Mouse (Mus musculus) heart, embryonic 15.5 days (tissue): ENCODE results near the gene Tead4. TPM values are rescaled to one million over a fixed set of nuclear protein-coding genes. Genes with fewer than 3 reads are reported as not detected.

Source experiments
- ATAC-seq: fragments of 200-750 bp; cut with Nextera tagmentation; replicated peaks from 2 replicates; pipeline ENCODE4 v1.8.0; 2017; ENCODE audit warnings: low read depth, moderate TSS enrichment; ENCODE audit not compliant: insufficient number of reproducible peaks, insufficient read depth, low FRiP score
- H3K27ac ChIP-seq: fragments of 300-500 bp; sonication (generic); 2 replicates; pipeline ENCODE4 v1.5.1; 2015; ENCODE audit warnings: mild to moderate bottlenecking, inconsistent platforms
- H3K27me3 ChIP-seq: fragments of 300-500 bp; sonication (generic); 2 replicates; pipeline ENCODE4 v1.6.1; 2015; ENCODE audit warnings: inconsistent platforms
- H3K36me3 ChIP-seq: fragments of 300-500 bp; sonication (generic); 2 replicates; pipeline ENCODE4 v1.6.1; 2015; ENCODE audit warnings: mild to moderate bottlenecking, inconsistent platforms
- H3K4me1 ChIP-seq: fragments of 300-500 bp; sonication (generic); replicated peaks from 2 replicates; pipeline ENCODE4 v1.6.1; 2015; ENCODE audit warnings: inconsistent platforms
- H3K4me2 ChIP-seq: fragments of 300-500 bp; sonication (generic); 2 replicates; pipeline ENCODE4 v1.6.1; 2015; ENCODE audit warnings: inconsistent platforms, mild to moderate bottlenecking, moderate library complexity
- H3K4me3 ChIP-seq: fragments of 300-500 bp; sonication (generic); 2 replicates; pipeline ENCODE4 v1.5.1; 2015; ENCODE audit warnings: mild to moderate bottlenecking, inconsistent platforms
- H3K9ac ChIP-seq: fragments of 300-500 bp; sonication (generic); 2 replicates; pipeline ENCODE4 v1.6.1; 2015; ENCODE audit warnings: mild to moderate bottlenecking, inconsistent platforms
- H3K9me3 ChIP-seq: fragments of 300-500 bp; sonication (generic); replicated peaks from 2 replicates; pipeline ENCODE4 v1.6.1; 2016; ENCODE audit warnings: inconsistent platforms
- WGBS: fragments of 180-500 bp; shearing (Covaris S2); methylation state at CpG from one replicate; pipeline ENCODE4 v1.1.7; 2015; ENCODE audit warnings: mixed read lengths; 5-methylcytosine and 5-hydroxymethylcytosine counted together
- polyA plus RNA-seq: library from polyadenylated mRNA; unstranded; fragments of >200 nt; fragmentation: Nextera tagmentation; extraction: Ambion mirVana; gene quantifications from 2 replicates; pipeline ENCODE4 v1.2.1, GENCODE M21; 2015

The Tead4 gene
- polyA plus RNA-seq, 1 experiment from 2014 or later = 2.3 TPM

- Histone ChIP-seq H3K4me2 (no peak overlapping the region), H3K27me3 (no peaks in the 10 kb centered on the region), H3K27ac (no peak overlapping the region), H3K4me3 (no peak overlapping the region), H3K36me3 (no peaks in the 10 kb centered on the region), H3K9ac (no peak overlapping the region), H3K9me3 (no peaks in the 10 kb centered on the region), H3K4me1 (peaks cover 13% of the 10 kb centered on the region)
- WGBS = 86% methylated on average over 6 of the region's 6 CpGs
- ATAC-seq = no peak
These were observed 11.9 kb downstream of the Tead4 start for GRCm38 (mm10) chr6:128288681-128289080.

- H3K4me3 ChIP-seq = peak overlapping the region; percentile 44
- WGBS = 4% methylated on average over 16 of the region's 16 CpGs
- no peaks in the 10 kb centered on the region for H3K36me3 ChIP-seq
- peak overlapping the region; percentile 25; the same call in 1 of the 2 replicates for H3K9ac ChIP-seq
- peak overlapping the region; percentile 71 for H3K4me2 ChIP-seq
- no peak overlapping the region for H3K27ac ChIP-seq
- H3K9me3 ChIP-seq = no peaks in the 10 kb centered on the region
- ATAC-seq = peak; percentile 82
- H3K4me1 ChIP-seq = peaks cover 13% of the 10 kb centered on the region
- H3K27me3 ChIP-seq = no peaks in the 10 kb centered on the region
These were observed 14.7 kb downstream of the Tead4 start for GRCm38 (mm10) chr6:128285792-128286430.

GRCm38 (mm10) chr6:128282126-128282525, 18.5 kb downstream of the Tead4 start:
- Histone ChIP-seq H3K9me3 (no peaks in the 10 kb centered on the region), H3K27ac (no peak overlapping the region), H3K36me3 (no peaks in the 10 kb centered on the region), H3K9ac (no peak overlapping the region), H3K4me2 (no peak overlapping the region), H3K4me3 (no peak overlapping the region), H3K4me1 (peaks cover 13% of the 10 kb centered on the region), H3K27me3 (no peaks in the 10 kb centered on the region)
- ATAC-seq = no peak
- 58% methylated on average over 3 of the region's 3 CpGs for WGBS

- Histone ChIP-seq H3K4me2 (no peak overlapping the region), H3K36me3 (no peaks in the 10 kb centered on the region), H3K27me3 (no peaks in the 10 kb centered on the region), H3K4me1 (peaks cover 6% of the 10 kb centered on the region), H3K9me3 (no peaks in the 10 kb centered on the region), H3K4me3 (no peak overlapping the region), H3K27ac (no peak overlapping the region), H3K9ac (no peak overlapping the region)
- ATAC-seq = no peak
- 51% methylated on average over 14 of the region's 14 CpGs for WGBS
These were observed 20.0 kb downstream of the Tead4 start for GRCm38 (mm10) chr6:128280472-128281145.

- ATAC-seq = no peak
- Histone ChIP-seq H3K4me1 (peaks cover 1% of the 10 kb centered on the region; the same call in 1 of the 2 replicates), H3K27me3 (no peaks in the 10 kb centered on the region), H3K9me3 (no peaks in the 10 kb centered on the region), H3K4me2 (no peak overlapping the region), H3K27ac (no peak overlapping the region), H3K9ac (no peak overlapping the region), H3K4me3 (no peak overlapping the region), H3K36me3 (no peaks in the 10 kb centered on the region)
- WGBS = 45% methylated on average over 5 of the region's 5 CpGs
These were observed 21.0 kb downstream of the Tead4 start for GRCm38 (mm10) chr6:128279608-128280007.

DNA sequence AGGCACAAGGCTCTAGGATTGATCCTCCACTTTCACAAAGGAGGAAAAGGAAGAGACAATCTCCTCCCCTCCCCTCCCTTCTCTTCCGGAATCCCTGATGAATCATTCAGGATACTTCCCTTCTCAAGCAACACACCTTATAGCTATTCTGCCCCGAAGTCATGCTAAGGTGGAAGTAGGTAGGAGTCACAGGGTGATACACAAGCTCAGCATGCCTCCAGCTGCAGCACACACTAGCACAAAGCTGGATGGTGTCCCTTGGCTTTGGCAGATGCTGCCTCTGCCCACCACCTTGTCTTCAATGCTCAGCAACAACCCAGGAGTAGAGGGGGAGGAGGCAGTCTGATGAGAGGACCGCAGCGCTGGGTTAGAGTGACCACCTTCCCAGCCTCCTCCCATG, 21.5 kb downstream of the Tead4 start:
- H3K27me3 ChIP-seq = no peaks in the 10 kb centered on the region
- 61% methylated on average over 4 of the region's 4 CpGs for WGBS
- H3K4me2 ChIP-seq = no peak overlapping the region
- H3K36me3 ChIP-seq = no peaks in the 10 kb centered on the region
- ATAC-seq = no peak
- no peak overlapping the region for H3K4me3 ChIP-seq
- H3K9me3 ChIP-seq = no peaks in the 10 kb centered on the region
- no peak overlapping the region for H3K9ac ChIP-seq
- no peaks in the 10 kb centered on the region; the same call in 1 of the 2 replicates for H3K4me1 ChIP-seq
- no peak overlapping the region for H3K27ac ChIP-seq

GRCm38 (mm10) chr6:128277132-128278085, 23.2 kb downstream of the Tead4 start:
- H3K4me3 ChIP-seq = no peak overlapping the region
- no peak overlapping the region for H3K9ac ChIP-seq
- WGBS = 81% methylated on average over 11 of the region's 11 CpGs
- H3K36me3 ChIP-seq = no peaks in the 10 kb centered on the region
- no peak for ATAC-seq
- H3K9me3 ChIP-seq = no peaks in the 10 kb centered on the region
- H3K27me3 ChIP-seq = no peaks in the 10 kb centered on the region
- no peaks in the 10 kb centered on the region; the same call in 1 of the 2 replicates for H3K4me1 ChIP-seq
- no peak overlapping the region for H3K27ac ChIP-seq
- no peak overlapping the region for H3K4me2 ChIP-seq

DNA sequence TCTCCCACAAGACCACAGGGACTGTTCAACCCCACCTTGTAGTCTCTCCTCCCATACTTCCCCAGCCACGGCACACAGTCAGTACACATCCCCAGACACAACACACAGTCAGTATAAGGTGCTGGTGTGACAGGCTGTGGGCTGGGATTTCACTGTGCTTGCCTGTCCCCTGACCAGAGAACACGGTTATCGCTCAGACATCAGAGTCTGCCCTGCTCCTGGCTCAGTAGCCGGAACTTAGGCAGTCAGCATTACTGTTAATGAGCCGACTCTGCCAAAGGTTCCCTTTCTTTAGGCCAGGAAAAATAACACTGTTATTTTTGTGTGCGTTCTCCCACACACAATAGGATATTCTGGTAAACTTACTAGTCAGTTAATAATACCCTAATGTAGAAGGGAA, 24.3 kb downstream of the Tead4 start:
- Histone ChIP-seq H3K27ac (no peak overlapping the region), H3K4me1 (no peaks in the 10 kb centered on the region; the same call in 1 of the 2 replicates), H3K4me3 (no peak overlapping the region), H3K9ac (no peak overlapping the region), H3K9me3 (no peaks in the 10 kb centered on the region), H3K4me2 (no peak overlapping the region), H3K27me3 (no peaks in the 10 kb centered on the region), H3K36me3 (no peaks in the 10 kb centered on the region)
- 82% methylated on average over 6 of the region's 6 CpGs for WGBS
- no peak for ATAC-seq

DNA sequence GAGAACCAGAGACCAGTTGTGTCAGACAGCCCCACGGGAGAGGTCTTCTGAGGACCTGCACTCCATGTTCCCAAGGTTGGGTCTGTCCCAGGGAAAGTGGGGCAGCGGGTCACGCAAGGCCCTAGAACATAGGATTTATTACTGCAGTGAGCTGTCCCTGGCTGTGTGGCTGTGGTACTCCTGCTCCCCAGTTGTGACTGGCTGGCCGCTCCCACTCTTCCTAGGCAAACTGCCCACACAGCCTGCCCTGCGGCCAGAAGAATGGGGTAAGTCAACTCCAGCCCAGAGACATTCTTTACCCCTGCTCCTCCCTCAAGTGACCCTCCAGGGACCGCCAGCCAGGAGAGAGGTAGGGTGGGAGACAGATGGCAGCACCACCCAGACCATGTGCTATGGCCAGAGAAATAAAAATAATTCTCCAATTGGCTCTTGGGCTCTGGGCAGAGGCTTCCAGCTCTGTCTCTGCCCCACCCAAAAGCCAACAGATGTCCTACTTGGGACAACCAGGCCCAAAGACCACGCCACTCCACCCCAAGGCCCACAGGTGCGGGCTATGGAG, 25.0 kb downstream of the Tead4 start:
- 0 out of 2 replicates have a peak, but pooled peaks have one; percentile 27 for ATAC-seq
- Histone ChIP-seq H3K9me3 (no peaks in the 10 kb centered on the region), H3K4me3 (no peak overlapping the region), H3K27me3 (no peaks in the 10 kb centered on the region), H3K4me1 (no peaks in the 10 kb centered on the region; the same call in 1 of the 2 replicates), H3K4me2 (no peak overlapping the region), H3K27ac (no peak overlapping the region), H3K9ac (no peak overlapping the region), H3K36me3 (no peaks in the 10 kb centered on the region)
- 82% methylated on average over 8 of the region's 8 CpGs for WGBS

- H3K9me3 ChIP-seq = no peaks in the 10 kb centered on the region
- no peak overlapping the region for H3K4me3 ChIP-seq
- no peaks in the 10 kb centered on the region for H3K36me3 ChIP-seq
- WGBS = 75% methylated on average over 1 of the region's 1 CpGs
- no peaks in the 10 kb centered on the region for H3K27me3 ChIP-seq
- no peak for ATAC-seq
- no peaks in the 10 kb centered on the region for H3K4me1 ChIP-seq
- no peak overlapping the region for H3K27ac ChIP-seq
- H3K4me2 ChIP-seq = no peak overlapping the region
- H3K9ac ChIP-seq = no peak overlapping the region
These were observed 27.1 kb downstream of the Tead4 start for GRCm38 (mm10) chr6:128273507-128273906.

DNA sequence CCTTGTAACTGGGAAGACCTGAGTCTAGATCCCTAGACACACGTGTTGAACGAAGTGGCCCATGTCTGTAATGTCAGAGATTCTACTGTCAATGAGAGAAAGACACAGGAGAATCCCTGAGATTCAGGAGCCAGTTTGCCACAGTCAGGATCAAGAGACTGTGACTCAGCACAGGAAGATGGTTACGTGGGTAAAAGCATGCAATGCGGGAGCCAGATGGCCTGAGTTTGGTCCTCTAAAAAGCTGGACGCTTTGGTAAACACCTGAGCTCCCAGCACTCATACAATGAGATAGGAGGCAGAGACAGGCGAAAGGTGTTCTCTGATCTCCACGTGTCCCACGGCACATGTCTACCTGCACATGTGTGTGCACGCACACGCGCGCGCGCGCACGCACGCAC, 27.9 kb downstream of the Tead4 start:
- no peaks in the 10 kb centered on the region for H3K9me3 ChIP-seq
- no peak overlapping the region for H3K4me2 ChIP-seq
- 90% methylated on average over 17 of the region's 17 CpGs for WGBS
- H3K4me1 ChIP-seq = no peaks in the 10 kb centered on the region
- H3K36me3 ChIP-seq = no peaks in the 10 kb centered on the region
- no peaks in the 10 kb centered on the region for H3K27me3 ChIP-seq
- no peak overlapping the region for H3K9ac ChIP-seq
- no peak for ATAC-seq
- no peak overlapping the region for H3K4me3 ChIP-seq
- no peak overlapping the region for H3K27ac ChIP-seq
